Mouse (Mus musculus): ENCODE results near the gene Olfr868. TPM values are rescaled to one million over a fixed set of nuclear protein-coding genes. Genes with fewer than 3 reads are reported as not detected.

Olfr868 gene
- not detected for total RNA-seq (2023)

GRCm38 (mm10) chr9:20098326-20098725 is at the start of gene Olfr868:
Gene Olfr868, plus strand, starts transcription at chr9:20098626.

GRCm38 (mm10) chr9:20057462-20057861 is 41.0 kb upstream of the Olfr868 start, which contains the start of gene Olfr867:
Gene Olfr867, minus strand, starts transcription at chr9:20057562.

GRCm38 (mm10) chr9:20128709-20129108 is 30.3 kb downstream of the Olfr868 start, which contains the start of gene Olfr869:
Gene Olfr869, plus strand, starts transcription at chr9:20129009.

Other genes starting within 250 kb of the Olfr868 start
- gene Olfr860, start 248.9 kb upstream of the Olfr868 start, total RNA-seq (2023): not detected
- not detected for gene Olfr862, start 210.6 kb upstream of the Olfr868 start, total RNA-seq (2023)
- gene Olfr77, start 181.8 kb upstream of the Olfr868 start, total RNA-seq (2023): not detected
- gene Olfr866, start 70.6 kb upstream of the Olfr868 start, total RNA-seq (2023): not detected
- not detected for gene Olfr867, start 41.1 kb upstream of the Olfr868 start, total RNA-seq (2023)
- not detected for gene Olfr869, start 30.4 kb downstream of the Olfr868 start, total RNA-seq (2023)
- gene Olfr870, start 75.4 kb downstream of the Olfr868 start, total RNA-seq (2023): not detected
- not detected for gene Olfr871, start 113.6 kb downstream of the Olfr868 start, total RNA-seq (2023)
- gene Olfr872, start 138.5 kb downstream of the Olfr868 start, total RNA-seq (2023): not detected
- not detected for gene Olfr39, start 183.7 kb downstream of the Olfr868 start, total RNA-seq (2023)
- not detected for gene Olfr873, start 199.9 kb downstream of the Olfr868 start, total RNA-seq (2023)
- not detected for gene Olfr18, start 237.5 kb downstream of the Olfr868 start, total RNA-seq (2023)